Mouse (Mus musculus) megakaryocyte, embryonic 14.5 days (primary cell): ENCODE data around the gene Il4. TPM values are rescaled to one million over a fixed set of nuclear protein-coding genes. Genes with fewer than 3 reads are reported as not detected.
"Not testable (repeated sequence)": the region's sequence is repeated elsewhere in the genome, so short reads cannot be mapped to it uniquely, and the experiment has no call there.

Source experiments
- H3K27me3 ChIP-seq: replicated peaks from 2 replicates; pipeline ENCODE3; 2012; ENCODE audit warnings: inconsistent platforms
- H3K36me3 ChIP-seq: replicated peaks from 2 replicates; pipeline ENCODE3; 2012; ENCODE audit warnings: low read length, inconsistent platforms, mixed read lengths
- H3K4me1 ChIP-seq: 2 replicates; pipeline ENCODE4 v1.6.1; 2012; ENCODE audit warnings: inconsistent platforms
- H3K4me3 ChIP-seq: replicated peaks from 2 replicates; pipeline ENCODE3; 2012; ENCODE audit warnings: moderate library complexity, mild to moderate bottlenecking, inconsistent platforms
- H3K9me3 ChIP-seq: 2 replicates; pipeline ENCODE4 v1.6.1; 2012; ENCODE audit warnings: inconsistent platforms
- FLI1 ChIP-seq: IDR thresholded peaks from 2 replicates; pipeline ENCODE4 v1.6.1; 2012; ENCODE audit warnings: low read length, inconsistent platforms, mixed read lengths
- GATA1 ChIP-seq: IDR thresholded peaks from 3 replicates; pipeline ENCODE4 v1.6.1; 2012; ENCODE audit warnings: mixed read lengths, low read length, inconsistent platforms, borderline replicate concordance
- polyA plus RNA-seq: library from polyadenylated mRNA; stranded (reverse); fragments of >175 nt; gene quantifications from 2 replicates; pipeline ENCODE4 v1.2.3, GENCODE M21; 2012; ENCODE audit warnings: low replicate concordance; ENCODE audit not compliant: insufficient read depth

Il4 gene
- polyA plus RNA-seq, 1 experiment, result not detected

GRCm38 (mm10) chr11:53567224-53568014 lies 51.0 kb downstream of the Il4 start, which contains the start of gene Kif3a:
Gene Kif3a, plus strand, starts transcription at chr11:53567379.
- Histone ChIP-seq H3K4me3 (peak within 1 kb of the TSS; percentile 99), H3K36me3 (peaks cover 13% of the 10 kb centered on the region), H3K9me3 (peaks cover 14% of the 10 kb centered on the region), H3K4me1 (peaks cover 30% of the 10 kb centered on the region), H3K27me3 (no peaks in the 10 kb centered on the region)
- TF ChIP-seq FLI1, result no peak
- TF ChIP-seq GATA1, result no peak

- peak overlapping the region; percentile 99 for H3K4me3 ChIP-seq
- peaks cover 14% of the 10 kb centered on the region for H3K9me3 ChIP-seq
- no peak for TF ChIP-seq FLI1
- no peak for TF ChIP-seq GATA1
- no peaks in the 10 kb centered on the region for H3K27me3 ChIP-seq
- H3K4me1 ChIP-seq, result peaks cover 35% of the 10 kb centered on the region
- peaks cover 13% of the 10 kb centered on the region for H3K36me3 ChIP-seq
These were observed 51.8 kb downstream of the Il4 start for GRCm38 (mm10) chr11:53566646-53567045.

GRCm38 (mm10) chr11:53561986-53562385 lies 56.5 kb downstream of the Il4 start:
- TF ChIP-seq GATA1 (no peak), FLI1 (no peak)
- peaks cover 5% of the 10 kb centered on the region for H3K36me3 ChIP-seq
- H3K4me1 ChIP-seq, result peaks cover 22% of the 10 kb centered on the region
- peaks cover 14% of the 10 kb centered on the region for H3K9me3 ChIP-seq
- no peaks in the 10 kb centered on the region for H3K27me3 ChIP-seq
- H3K4me3 ChIP-seq, result no peak overlapping the region

GRCm38 (mm10) chr11:53559980-53560379 lies 58.5 kb downstream of the Il4 start:
- H3K9me3 ChIP-seq, H3K36me3 ChIP-seq, H3K27me3 ChIP-seq, H3K4me3 ChIP-seq: not testable (repeated sequence)
- H3K4me1 ChIP-seq, result peaks cover 17% of the 10 kb centered on the region

GRCm38 (mm10) chr11:53557992-53558391 lies 60.5 kb downstream of the Il4 start:
- H3K27me3 ChIP-seq, H3K9me3 ChIP-seq, H3K36me3 ChIP-seq: not testable (repeated sequence)

GRCm38 (mm10) chr11:53556529-53556928 lies 61.9 kb downstream of the Il4 start:
- H3K36me3 ChIP-seq, H3K27me3 ChIP-seq, H3K4me1 ChIP-seq, H3K4me3 ChIP-seq: not testable (repeated sequence)
- peaks cover 14% of the 10 kb centered on the region for H3K9me3 ChIP-seq

More at GRCm38 (mm10) chr11:53557992-53558391, 60.5 kb downstream of the Il4 start:
- H3K4me3 ChIP-seq, H3K4me1 ChIP-seq: not testable (repeated sequence)

Other genes with a start within 250 kb of the Il4 start
- gene Leap2, start 195.5 kb downstream of the Il4 start, polyA plus RNA-seq, result not detected in 2 replicates
- gene Uqcrq, start 187.8 kb downstream of the Il4 start, polyA plus RNA-seq, result 84.7 and 161 TPM in 2 replicates
- 0.77 TPM in 1 of 2 replicates, not detected in the other for gene Gdf9, start 187.6 kb downstream of the Il4 start, polyA plus RNA-seq
- gene Gm10447, start 161.6 kb downstream of the Il4 start, polyA plus RNA-seq, result not detected in 2 replicates
- 0.07 TPM in 1 of 2 replicates, not detected in the other for gene Shroom1, start 161.5 kb downstream of the Il4 start, polyA plus RNA-seq
- gene Gm9837, start 148.2 kb downstream of the Il4 start, polyA plus RNA-seq, result not detected in 2 replicates
- not detected in 2 replicates for gene Gm9945, start 138.5 kb downstream of the Il4 start, polyA plus RNA-seq
- not detected in 2 replicates for gene Sowaha, start 138.4 kb downstream of the Il4 start, polyA plus RNA-seq
- gene Sept8, start 99.4 kb downstream of the Il4 start, polyA plus RNA-seq, result 13.7 and 26.6 TPM in 2 replicates
- 1.6 and 5.8 TPM in 2 replicates for gene Kif3a, start 51.3 kb downstream of the Il4 start, polyA plus RNA-seq
- 0.17 TPM in 1 of 2 replicates, not detected in the other for gene Il13, start 16.0 kb upstream of the Il4 start, polyA plus RNA-seq
- gene Rad50, start 88.7 kb upstream of the Il4 start, polyA plus RNA-seq, result 2.9 and 3.2 TPM in 2 replicates
- gene Il5, start 102.1 kb upstream of the Il4 start, polyA plus RNA-seq, result not detected in 2 replicates
- gene Irf1, start 151.3 kb upstream of the Il4 start, polyA plus RNA-seq, result 5.1 TPM in 1 of 2 replicates, not detected in the other
- gene Gm17334, start 154.5 kb upstream of the Il4 start, polyA plus RNA-seq, result not detected in 2 replicates
- gene Gm12216, start 240.6 kb upstream of the Il4 start, polyA plus RNA-seq, result not detected in 2 replicates